Mouse (Mus musculus) kidney, adult 2 months (tissue): ENCODE data around the gene Lbh.

Experiments used
- CTCF ChIP-seq: fragments of 200-500 bp; conservative IDR thresholded peaks from 2 replicates; pipeline ENCODE4 v1.5.1; 2011; ENCODE audit warnings: low read depth, mild to moderate bottlenecking, control low read depth, low read length, moderate library complexity, mixed read lengths; ENCODE audit not compliant: insufficient read depth, insufficient read length
- POLR2A ChIP-seq: fragments of 200-500 bp; IDR thresholded peaks from one replicate; pipeline ENCODE4 v1.6.1; 2011; ENCODE audit warnings: low read depth, low read length, control low read depth

DNA sequence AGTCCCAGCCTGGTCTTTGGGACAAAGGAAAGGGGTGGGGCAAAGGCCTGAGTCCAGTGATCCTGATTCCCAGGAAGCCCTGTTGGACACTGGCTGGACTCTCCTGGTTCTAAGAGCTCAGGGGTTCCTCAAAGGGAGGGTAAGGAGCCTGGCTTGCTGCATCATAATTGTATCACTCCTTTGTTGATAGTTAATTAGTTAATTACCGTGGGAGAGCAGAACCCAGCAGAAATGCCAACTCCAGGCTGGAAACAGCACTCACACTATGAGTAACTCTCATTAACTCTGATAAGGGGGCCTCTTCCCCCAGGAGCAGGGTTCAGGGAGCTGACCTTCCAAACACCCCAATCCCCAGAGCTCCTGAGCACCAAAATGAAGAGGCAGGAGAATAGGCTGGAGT is 59.5 kb downstream of the Lbh start:
- no peak for TF ChIP-seq CTCF
- TF ChIP-seq POLR2A, result no peak
